Mouse (Mus musculus): ENCODE results near the gene Htra2. TPM values are rescaled to one million over a fixed set of nuclear protein-coding genes. Genes with fewer than 3 reads are reported as not detected.
A peak's percentile ranks its signal among the peaks of the same experiment; 100 is the strongest.

The Htra2 gene
- total RNA-seq, 2 experiments from 2014 or later = 16.7 to 18.3 TPM

DNA sequence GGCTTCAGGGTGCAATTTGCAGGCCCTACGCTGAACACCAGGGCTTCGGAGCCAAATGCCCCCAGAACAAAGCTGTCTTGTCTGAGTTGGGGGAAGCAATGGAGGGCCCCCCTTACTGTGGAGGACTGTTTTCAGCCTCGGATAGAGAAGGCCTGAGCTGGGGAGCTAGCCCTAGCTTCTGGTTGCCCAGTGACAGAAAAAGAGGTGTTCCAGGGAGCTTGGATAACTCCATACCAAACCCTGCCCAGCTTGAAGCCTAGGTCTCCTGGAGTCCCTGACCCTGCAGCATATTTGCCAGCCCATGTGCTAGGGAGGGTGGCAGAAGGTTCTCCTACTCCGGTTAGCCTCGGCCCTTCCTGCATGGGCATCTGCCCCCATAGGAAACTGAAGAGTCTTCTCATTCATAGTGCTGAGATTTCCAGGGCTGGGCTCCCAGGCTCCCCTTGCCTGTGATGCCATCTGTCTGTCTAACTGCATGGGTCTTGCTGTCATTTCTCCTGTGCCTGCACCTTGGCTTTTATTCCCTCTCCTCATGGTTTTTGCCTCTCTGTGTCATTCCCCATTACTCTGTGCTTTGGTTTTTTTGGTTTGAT, 20.5 kb downstream of the Htra2 start:
- no peak for DNase-seq
- intact Hi-C loops (cut with DNase I) = no loop called here

DNA sequence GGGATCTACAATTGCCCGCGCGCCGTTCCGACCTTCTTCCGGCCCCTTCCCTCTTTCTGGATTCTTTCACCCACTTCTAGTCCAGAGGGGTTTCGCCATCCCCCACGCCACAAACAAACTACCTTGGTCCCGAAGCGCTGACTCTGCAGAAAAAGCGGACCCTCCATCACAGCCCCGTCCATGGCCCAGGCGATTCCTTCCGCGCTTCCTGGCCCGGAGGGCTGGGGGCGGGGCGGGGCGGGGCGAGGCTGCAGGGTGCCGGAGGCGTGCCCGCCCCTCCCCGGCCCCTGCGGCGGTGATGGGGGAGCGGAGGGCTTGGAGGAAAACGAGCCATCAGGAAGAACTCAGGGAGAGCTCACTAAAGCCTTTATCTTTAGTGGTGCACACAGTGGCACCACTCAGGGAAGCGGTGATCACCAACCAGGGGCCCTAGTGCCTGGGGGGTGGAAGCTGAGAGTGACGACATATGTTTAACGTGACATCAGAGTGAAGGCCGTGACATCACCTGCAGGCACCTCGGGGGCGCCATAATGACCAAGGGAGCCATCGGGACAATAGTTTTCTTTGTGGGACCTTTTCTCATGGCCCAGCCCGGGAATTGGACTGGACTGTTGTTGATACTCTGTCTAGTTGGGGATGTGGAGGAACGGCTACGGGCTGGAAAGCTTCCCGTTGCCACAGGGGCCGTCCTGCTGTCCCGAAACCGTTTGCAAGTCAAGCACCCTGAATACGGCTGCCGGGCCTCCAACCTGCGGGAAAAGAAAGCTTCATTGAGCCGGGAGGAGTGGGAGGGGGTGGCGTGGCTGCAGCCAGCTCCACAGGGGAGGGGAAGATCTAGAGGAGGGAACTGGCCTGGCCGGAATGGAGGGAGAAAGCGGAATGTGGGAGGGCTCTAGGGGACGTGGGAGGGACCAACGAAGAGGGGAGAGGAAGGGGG, 21.6 kb downstream of the Htra2 start, which contains the start of the genes Dok1 and Loxl3:
Dok1 (minus strand) TSS at position 223 of the 937 bp plus-strand sequence.
Loxl3 (plus strand) TSS at position 925 of the 937 bp plus-strand sequence.
- intact Hi-C loops (cut with DNase I) = no loop called here
- DNase-seq = peak; percentile 68 to 71

DNA sequence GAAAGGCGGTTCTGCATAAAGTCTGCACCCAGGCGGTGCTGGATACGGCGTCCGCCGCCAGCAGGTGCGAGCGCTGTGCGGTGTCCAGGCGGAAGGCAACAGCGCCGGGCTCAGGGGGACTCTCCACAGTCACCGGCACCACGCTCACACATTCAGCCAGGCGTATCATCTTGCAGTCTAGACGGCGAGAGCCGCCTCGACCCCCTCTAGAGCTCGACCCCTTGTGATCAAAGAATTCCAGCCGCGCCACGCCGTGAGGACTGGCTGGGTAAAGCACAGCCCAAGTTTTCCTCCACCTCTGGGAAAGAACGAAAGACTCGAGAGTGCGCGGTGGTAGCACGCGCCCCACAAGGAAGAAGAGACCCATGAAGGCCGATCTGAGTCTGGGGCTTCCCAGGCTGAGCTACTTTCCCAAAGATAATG, 22.3 kb downstream of the Htra2 start:
- peak in 1 of 2 experiments; percentile 48 for DNase-seq
- intact Hi-C loops (cut with DNase I) = no loop called here

DNA sequence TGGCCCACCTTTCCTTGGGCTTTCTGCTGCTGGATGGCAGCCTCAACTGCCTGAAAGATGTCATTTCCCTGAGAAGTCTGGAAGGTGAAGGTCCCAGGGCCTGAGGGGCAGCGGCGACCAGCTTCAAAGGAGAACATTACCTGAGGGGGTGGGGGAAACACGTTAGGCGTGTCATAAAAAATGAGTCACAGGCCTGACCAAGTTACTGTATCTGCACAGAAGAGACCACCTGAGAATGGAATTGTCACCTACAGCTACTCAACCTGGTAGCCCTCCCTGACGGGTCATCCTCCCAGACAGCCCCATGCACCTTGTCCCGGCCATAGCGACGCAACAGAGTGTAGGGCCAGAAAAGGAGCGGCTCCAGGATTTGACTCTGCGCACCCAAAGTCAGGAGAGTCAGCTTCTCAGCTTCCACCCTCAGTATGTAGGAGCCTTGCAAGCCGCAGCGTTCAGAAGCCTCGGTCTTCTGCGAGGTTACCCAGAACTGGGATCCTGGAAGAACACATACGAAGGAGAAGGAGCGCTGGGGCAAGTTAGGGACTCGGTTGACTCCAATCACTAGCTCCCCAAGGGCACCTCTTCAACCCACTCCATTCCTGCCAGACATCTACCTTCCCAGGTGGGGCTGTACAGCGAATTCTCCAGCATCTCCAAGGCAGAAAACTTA, 23.0 kb downstream of the Htra2 start:
- intact Hi-C loops (cut with DNase I) = no loop called here

DNA sequence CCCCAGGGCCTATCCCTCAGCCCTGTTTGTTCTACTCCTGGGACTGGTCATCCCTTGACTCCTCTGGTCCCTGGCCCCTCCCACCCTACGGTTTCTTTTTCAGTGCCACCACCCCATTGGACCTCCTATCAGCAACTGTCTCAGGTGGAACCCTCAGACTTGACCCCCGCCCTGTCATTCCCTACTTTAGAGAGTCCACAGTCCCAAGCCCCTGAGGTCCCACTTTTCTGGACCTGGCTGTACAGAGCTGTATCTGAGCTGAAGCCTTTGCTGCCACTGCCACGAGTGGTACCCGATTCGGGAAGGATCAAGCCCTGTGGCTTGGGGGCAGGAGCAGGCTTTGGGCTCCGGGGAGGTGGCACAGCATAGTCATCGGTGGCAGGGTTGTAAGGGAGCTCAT, 24.0 kb downstream of the Htra2 start:
- no peak for DNase-seq
- intact Hi-C loops (cut with DNase I) = no loop called here

More for the DNA sequence above, 23.0 kb downstream of the Htra2 start:
- no peak for DNase-seq

DNA sequence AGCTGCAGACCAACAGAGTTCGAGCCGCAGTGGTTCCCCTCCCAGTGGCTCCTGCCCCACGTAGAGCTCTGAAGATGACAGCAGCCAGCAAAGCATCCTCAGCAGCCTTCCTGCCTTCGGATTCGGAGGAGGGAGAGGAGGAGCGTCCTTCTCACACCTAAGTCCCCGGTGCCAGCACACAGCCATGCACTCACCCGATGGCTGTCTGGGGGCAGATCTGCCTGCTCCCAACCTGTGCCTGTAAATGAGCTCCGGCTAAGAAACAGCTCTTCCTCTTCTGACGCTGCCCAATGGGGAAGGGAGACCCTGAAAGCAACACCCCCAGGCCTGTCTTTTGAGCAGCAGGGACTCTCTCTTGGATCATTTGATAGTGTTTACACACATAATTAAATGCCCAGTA, 25.3 kb downstream of the Htra2 start:
- intact Hi-C loops (cut with DNase I) = no loop called here
- DNase-seq = no peak

DNA sequence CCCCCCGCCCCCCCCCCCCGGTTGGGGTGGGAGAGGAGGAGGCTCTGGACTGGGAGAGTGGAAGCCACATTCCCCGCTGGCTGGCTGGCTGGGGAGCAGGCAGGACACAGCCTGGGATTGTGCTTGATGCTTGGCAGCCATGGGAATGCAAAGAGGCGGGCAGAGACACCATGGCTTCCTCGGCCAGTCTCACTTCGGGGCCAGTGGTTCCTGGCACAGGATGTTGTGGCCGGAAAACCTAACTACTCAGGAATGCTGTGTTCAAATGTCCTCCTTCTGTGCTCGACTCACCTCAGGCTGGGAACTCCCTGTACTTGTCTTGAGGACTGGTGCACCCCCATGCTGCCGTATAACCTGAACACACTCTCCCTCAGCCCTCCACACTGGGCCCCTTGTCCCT, 27.4 kb downstream of the Htra2 start:
- no peak for DNase-seq
- intact Hi-C loops (cut with DNase I) = no loop called here

DNA sequence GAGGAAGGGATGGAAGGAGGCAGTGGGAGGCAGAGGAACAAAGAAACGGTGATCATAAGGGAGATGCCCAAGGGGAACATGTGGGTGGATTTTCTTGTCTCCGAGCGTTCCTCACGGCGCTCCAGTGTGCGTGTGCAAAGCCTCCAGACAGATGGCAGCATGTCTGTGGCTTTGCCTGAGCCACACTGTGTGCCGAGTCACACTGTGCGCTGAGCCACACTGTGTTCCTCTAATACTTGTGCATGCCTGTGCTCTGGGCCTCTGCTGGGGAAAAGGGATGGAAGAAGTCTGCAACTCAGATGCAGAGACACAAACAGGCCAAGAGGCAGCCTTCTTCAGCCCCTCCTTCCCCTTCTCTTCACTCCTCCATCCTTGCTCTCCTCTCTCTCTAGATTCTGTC, 27.8 kb downstream of the Htra2 start:
- intact Hi-C loops (cut with DNase I) = no loop called here

DNA sequence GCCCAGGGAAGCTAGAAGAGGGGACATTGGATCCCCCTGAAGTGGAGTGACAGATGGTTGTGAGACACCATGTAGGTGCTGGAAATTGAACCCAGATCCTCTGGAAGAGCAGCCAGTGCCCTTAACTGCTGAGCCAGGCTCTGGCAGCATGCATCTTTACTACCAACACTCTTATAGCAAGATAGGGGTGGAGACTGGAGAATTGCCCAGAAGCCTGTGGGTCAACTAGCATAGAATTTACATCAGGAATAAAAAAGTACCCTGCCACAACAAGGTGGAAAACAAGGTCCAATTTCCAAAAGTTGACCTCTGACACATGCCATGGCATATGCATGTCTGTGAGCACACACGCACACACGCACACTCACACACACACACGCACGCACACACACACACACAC, 29.9 kb downstream of the Htra2 start:
- no peak for DNase-seq
- intact Hi-C loops (cut with DNase I) = no loop called here

More for the DNA sequence above, 27.8 kb downstream of the Htra2 start:
- DNase-seq = no peak

DNA sequence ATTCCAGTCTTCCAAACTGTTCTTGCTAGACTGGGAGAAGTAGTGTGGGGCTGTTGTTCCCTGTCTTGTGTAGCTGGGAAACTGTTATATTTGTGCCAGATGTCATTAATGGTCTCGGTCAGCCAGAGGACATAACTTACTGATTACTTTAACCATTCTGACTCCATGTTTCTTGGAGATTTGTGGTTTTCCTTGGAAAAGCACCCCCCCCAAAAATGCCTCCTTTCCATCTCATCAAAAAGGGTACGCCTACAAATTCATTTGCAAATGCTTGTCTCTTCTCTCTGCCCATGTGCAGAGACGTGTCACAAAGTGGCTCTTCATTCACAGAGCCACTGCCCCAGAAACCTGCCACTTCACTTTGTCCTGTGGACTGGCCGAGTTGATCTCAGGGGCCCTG, 30.7 kb downstream of the Htra2 start:
- no peak for DNase-seq
- intact Hi-C loops (cut with DNase I) = no loop called here

DNA sequence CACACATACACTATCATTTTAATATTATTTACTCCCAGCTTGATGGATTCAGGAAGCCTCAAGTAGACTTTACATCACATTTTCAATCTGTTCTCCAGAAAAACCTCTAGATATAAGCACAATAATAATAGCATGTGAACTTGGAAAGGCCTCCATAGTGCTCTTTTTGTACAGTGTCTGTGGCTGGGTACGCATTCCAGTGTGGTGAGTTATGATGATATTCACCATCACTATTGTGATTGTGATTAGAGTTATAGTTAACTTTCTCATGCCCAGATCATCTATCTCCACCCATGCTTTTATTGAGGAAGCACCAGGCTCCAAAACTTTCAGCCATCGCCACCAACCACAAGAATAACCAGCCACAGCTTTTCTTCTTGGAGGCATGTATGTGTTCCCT, 31.3 kb downstream of the Htra2 start:
- intact Hi-C loops (cut with DNase I) = no loop called here
- no peak for DNase-seq

DNA sequence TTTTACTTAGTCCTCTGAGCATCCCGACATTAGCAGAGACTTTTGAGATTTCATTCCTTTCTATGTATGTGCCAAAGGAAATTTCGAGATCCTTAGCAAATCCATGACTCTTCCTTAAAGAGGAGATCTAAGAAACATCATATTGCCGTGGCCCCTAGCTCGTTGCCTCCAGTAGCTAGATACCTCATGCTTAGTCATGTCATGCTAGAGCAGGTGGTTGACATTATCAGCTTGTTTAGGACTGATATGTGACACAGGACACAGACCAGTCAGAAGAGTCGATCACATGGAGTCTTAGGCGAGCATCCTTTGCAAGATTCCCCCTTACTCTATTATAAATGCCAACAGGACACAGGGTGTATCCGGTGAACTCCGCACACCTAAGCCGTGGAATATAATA, 32.1 kb downstream of the Htra2 start:
- intact Hi-C loops (cut with DNase I) = no loop called here
- no peak for DNase-seq

DNA sequence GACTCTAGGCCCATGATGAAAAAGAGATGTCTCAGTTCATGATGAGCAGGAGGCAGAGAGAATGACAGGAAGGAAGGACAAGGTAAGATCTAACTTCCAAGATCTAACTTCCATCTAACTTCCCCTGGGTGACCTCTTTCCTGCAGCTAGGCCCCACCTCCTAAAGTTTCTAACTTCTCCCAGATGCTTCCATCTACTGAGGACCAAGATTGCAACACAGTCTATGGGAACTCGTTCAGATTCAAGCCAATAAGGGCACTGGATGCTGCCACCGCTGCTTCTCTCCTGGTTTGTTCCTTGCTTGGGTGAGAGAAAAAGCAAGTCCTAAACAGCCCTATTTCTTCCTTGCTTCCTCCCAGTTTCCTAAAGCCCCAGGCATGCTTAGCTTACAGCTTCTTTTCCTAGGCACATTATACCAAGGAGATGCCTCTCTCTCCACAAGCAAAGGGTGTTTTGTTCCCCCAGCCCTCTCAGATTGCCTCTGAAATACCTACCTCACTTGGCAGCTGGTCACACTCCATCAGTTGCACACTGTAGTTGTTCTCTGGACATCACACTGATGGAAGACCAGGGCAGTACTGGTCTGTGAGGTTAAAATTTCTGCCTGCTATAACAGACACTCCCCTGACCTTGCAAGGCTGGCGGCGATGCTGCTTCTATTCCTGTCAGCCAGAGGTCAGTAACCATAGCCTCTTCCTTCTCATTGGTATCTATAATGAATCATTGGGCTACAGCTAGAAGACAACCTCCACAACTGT, 34.1 kb downstream of the Htra2 start:
- intact Hi-C loops (cut with DNase I) = no loop called here
- DNase-seq = no peak

DNA sequence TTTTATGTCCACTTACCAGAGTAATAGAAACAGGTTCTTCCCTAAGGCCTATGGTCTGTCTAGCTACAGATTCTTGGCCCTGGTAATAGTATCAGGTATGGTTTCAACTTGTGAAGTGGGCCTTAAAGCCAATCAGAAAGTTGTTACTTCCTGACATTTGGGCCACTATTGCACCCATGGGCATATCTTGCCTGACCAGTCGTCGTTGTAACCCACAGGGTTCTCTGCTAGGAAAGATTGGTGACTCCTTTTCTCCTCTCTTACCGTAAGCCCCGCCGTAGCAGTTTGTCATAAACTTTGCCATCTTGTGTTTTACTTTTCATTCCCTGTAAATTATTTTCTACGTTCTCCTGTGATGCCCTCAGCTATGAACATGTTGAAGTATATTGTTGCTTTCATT, 35.0 kb downstream of the Htra2 start:
- intact Hi-C loops (cut with DNase I) = no loop called here
- DNase-seq = no peak

DNA sequence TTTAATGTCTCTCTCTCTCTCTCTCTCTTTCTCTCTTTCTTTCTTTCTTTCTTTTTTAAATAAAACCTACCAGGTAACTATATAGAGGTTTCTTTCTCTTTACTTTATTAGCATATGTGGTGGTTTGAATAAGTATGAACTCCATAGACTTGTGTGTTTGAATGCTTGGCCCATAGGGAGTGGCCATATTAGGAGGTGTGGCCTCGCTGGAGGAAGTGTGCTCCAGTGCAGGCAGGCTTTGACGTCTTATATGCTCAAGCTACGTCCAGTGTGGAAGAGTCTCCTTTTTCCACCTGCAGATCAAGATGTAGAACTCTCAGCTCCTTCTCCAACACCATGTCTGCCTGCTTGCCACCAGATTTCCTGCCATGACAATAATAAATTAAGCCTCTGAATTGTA, 36.0 kb downstream of the Htra2 start:
- intact Hi-C loops (cut with DNase I) = no loop called here
- no peak for DNase-seq

DNA sequence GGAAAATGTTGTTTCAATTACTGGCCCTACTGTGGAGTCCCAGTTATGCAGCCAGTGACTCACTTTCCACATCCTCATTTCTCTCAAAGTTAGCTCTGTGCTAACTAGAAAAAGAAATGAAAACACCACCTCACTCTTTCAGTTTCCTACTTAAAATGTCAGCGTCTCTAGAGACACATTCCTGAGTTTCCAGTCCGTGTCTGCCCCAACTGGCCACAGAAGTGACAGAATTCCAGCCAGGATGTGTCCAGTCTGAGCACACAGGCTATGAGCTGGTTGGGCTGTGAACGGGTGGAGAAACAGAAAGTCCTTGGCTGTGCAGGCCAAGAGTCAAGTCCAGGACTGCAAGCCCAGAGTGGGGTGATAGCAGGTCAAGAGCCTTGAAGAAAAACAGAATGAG, 37.9 kb downstream of the Htra2 start:
- intact Hi-C loops (cut with DNase I) = no loop called here
- DNase-seq = peak in 1 of 2 experiments; percentile 60

DNA sequence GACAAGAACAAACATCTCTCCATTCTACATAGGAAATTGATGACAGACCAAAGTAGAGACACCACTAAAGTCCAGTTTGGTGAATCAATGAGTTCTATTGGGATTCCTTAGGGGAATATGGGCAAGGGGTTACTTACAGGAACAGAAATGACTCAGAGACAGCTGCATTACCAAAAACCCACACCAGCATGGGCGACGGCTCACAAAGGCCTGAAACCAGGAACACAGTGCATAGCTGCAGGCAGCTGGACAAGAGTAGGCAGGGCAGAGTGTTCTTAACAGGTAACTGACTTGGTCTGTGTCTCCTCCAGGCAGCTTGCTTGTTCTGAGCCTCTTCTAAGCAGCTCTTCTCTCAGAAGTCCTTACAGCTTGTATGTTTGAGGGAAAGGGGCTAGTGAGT, 39.3 kb downstream of the Htra2 start:
- intact Hi-C loops (cut with DNase I) = no loop called here
- no peak for DNase-seq

DNA sequence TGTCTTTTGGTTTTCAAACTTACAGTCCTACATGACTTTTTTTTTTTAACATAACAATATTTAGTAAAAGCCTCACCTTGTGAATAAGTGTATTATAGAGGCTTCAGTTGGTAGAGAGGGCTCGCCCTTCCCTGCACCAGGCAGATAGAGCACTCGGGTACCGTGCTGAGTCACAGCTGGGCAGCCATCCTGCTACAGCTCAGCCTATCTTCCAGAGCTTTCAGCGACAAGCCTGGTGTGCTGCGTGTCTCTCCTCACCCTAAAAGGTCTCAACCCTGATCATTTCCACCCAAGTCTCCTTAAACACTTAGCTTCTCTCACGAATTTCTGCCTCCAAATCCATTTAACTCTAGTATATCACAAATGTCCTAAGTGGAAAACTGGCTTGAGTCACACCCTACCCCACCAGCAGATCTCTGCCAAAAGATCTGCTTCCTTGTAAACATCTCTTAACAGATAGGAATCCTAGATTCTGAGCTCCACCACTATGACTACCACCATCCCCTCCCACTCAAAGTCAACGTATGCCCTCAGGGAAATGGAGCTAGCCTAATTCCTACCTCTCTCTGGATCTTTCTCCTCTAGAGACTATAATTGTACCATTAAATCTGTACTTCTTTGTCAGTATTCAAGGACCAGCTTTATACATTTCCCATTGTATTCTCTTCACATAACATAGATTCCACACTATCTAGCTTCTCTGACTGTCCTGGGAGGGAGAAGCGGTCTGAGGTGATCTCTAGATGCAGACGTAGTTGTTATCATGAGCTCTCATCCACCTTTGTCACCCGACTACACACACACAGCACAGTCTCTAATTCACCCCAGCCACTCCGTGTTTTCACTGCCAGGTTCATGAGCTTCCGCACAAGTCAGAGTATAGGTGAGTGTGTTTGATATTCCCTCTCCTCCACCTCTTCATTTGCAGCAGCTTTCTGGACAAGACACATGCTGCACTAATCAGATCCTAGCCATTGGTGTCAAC, 40.3 kb downstream of the Htra2 start:
- intact Hi-C loops (cut with DNase I) = no loop called here
- no peak for DNase-seq

DNA sequence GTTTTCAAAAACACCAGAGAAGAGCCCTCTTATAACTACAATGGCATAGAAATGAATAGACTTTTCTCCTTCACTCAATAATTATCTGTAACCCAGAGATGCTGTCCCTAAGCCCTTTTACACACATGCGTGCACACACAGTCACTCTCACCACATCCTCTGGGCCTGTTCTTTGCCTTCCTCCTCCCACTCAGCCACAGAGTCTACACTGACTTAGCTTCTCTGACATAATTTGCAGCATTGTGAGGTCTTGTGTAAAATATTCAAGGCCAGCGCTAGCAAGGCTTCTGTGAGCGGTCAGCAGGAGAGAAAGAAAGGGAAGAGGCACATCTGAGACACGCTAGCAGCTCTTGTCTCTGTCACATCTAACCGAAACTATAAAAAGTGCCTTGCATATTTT, 41.6 kb downstream of the Htra2 start:
- DNase-seq = no peak
- intact Hi-C loops (cut with DNase I) = no loop called here

Data from gastrocnemius, postnatal 36 days (tissue).